Mouse (Mus musculus): ENCODE data around the gene Gsg1.
A peak's percentile ranks its signal among the peaks of the same experiment; 100 is the strongest.

DNA sequence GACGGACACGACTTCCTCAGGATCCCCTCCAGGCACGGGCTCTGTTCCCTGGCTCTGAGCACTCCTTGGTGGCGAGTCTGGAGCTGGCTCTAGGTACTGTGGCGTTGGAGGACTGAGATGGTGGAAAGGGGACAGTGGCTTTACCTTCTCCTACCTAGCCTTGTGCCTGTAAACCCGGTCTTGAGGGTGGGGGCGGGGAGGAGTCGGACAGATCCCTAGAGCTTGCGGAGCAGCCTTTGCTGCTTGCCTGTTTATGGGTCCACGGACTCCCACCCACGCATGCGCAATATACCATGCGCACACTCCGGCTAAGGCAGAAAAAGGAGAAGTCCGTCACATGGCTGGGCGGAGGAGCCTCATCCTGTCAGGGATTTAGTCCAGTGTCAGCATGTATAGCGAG is 42.1 kb upstream of the Gsg1 start:
- TF ChIP-seq NRF1 (IDR thresholded peaks at IDR 0.05; ENCODE audit: insufficient read depth, low read depth, low read length, poor library complexity, severe bottlenecking) (peak; percentile 84), MAZ (IDR thresholded peaks at IDR 0.05; ENCODE audit: low read depth, low read length) (no peak), POLR2A (IDR thresholded peaks at IDR 0.05; ENCODE audit: control insufficient read depth in 1 of 2, insufficient read depth in 1 of 2, low read depth in 1 of 2, low read length in 2 of 2, poor library complexity in 1 of 2) (peak in 1 of 2 experiments; percentile 54; a peak in 2 of 4 replicates), USF2 (IDR thresholded peaks at IDR 0.05; ENCODE audit: borderline replicate concordance in 1 of 2, insufficient read depth in 1 of 2, low read depth in 1 of 2, low read length in 2 of 2) (0 out of 4 replicates have a peak, but pooled peaks of 1 of the 2 experiments have one; percentile 17), RCOR1 (IDR thresholded peaks at IDR 0.05; ENCODE audit: low read depth, low read length) (0 out of 2 replicates have a peak, but pooled peaks have one; percentile 16), E2F4 (IDR thresholded peaks at IDR 0.05; ENCODE audit: borderline replicate concordance, low read depth, low read length) (no peak), CTCF (IDR thresholded peaks at IDR 0.05 in 2 of 3, conservative IDR thresholded peaks at IDR 0.05 in 1 of 3; ENCODE audit: control insufficient read depth in 1 of 3, insufficient read depth in 1 of 3, low read depth in 2 of 3, low read length in 3 of 3, poor library complexity in 1 of 3, severe bottlenecking in 1 of 3) (no peak), UBTF (IDR thresholded peaks at IDR 0.05; ENCODE audit: borderline replicate concordance, insufficient read depth, low read depth, low read length) (no peak)

Data from MEL (cell line).